Mouse (Mus musculus): ENCODE measurements around the gene Cbx5. TPM values are rescaled to one million over a fixed set of nuclear protein-coding genes. Genes with fewer than 3 reads are reported as not detected.

Cbx5 gene
- polyA plus RNA-seq, 1 experiment from 2014 or later = 120 TPM

- Histone ChIP-seq H3K4me3 (ENCODE audit: low read length) (no peak overlapping the region), H3K9me3 (ENCODE audit: control insufficient read depth, low read length) (no peaks in the 10 kb centered on the region), H3K4me1 (ENCODE audit: control insufficient read depth, insufficient read depth, low read depth, low read length) (no peaks in the 10 kb centered on the region), H3K27ac (ENCODE audit: low read depth, low read length) (no peak overlapping the region), H3K36me3 (ENCODE audit: control insufficient read depth, insufficient read depth, low read length) (peaks cover 17% of the 10 kb centered on the region), H3K27me3 (replicated peaks; ENCODE audit: control insufficient read depth, insufficient read depth, low read length) (no peaks in the 10 kb centered on the region), H3K4me2 (ENCODE audit: low read length) (no peak overlapping the region), H3K9ac (ENCODE audit: low read depth, low read length) (no peak overlapping the region)
- no peak for ATAC-seq
- WGBS = 81% methylated on average over 4 of the region's 4 CpGs
These were observed 41.8 kb downstream of the Cbx5 start for GRCm38 (mm10) chr15:103197785-103198184.

- H3K9me3 ChIP-seq (ENCODE audit: control insufficient read depth, low read length) = no peaks in the 10 kb centered on the region
- H3K9ac ChIP-seq (ENCODE audit: low read depth, low read length) = no peak overlapping the region
- no peaks in the 10 kb centered on the region for H3K27me3 ChIP-seq (replicated peaks; ENCODE audit: control insufficient read depth, insufficient read depth, low read length)
- H3K4me2 ChIP-seq (ENCODE audit: low read length) = no peak overlapping the region
- peaks cover 19% of the 10 kb centered on the region for H3K36me3 ChIP-seq (ENCODE audit: control insufficient read depth, insufficient read depth, low read length)
- H3K4me1 ChIP-seq (ENCODE audit: control insufficient read depth, insufficient read depth, low read depth, low read length) = no peaks in the 10 kb centered on the region
- no peak overlapping the region for H3K4me3 ChIP-seq (ENCODE audit: low read length)
- ATAC-seq = no peak
- WGBS = 84% methylated on average over 1 of the region's 1 CpGs
- no peak overlapping the region for H3K27ac ChIP-seq (ENCODE audit: low read depth, low read length)
These were observed 42.8 kb downstream of the Cbx5 start for GRCm38 (mm10) chr15:103196835-103197234.

- Histone ChIP-seq H3K4me2 (ENCODE audit: low read length) (no peak overlapping the region), H3K4me3 (ENCODE audit: low read length) (no peak overlapping the region), H3K36me3 (ENCODE audit: control insufficient read depth, insufficient read depth, low read length) (peaks cover 12% of the 10 kb centered on the region), H3K27me3 (replicated peaks; ENCODE audit: control insufficient read depth, insufficient read depth, low read length) (no peaks in the 10 kb centered on the region), H3K9ac (ENCODE audit: low read depth, low read length) (no peak overlapping the region), H3K27ac (ENCODE audit: low read depth, low read length) (no peak overlapping the region), H3K4me1 (ENCODE audit: control insufficient read depth, insufficient read depth, low read depth, low read length) (no peaks in the 10 kb centered on the region), H3K9me3 (ENCODE audit: control insufficient read depth, low read length) (no peaks in the 10 kb centered on the region)
- ATAC-seq = no peak
- 84% methylated on average over 2 of the region's 2 CpGs for WGBS
These were observed 46.0 kb downstream of the Cbx5 start for GRCm38 (mm10) chr15:103193606-103194005.

- 58% methylated on average over 10 of the region's 10 CpGs for WGBS
- H3K9ac ChIP-seq (ENCODE audit: low read depth, low read length) = no peak overlapping the region
- no peaks in the 10 kb centered on the region for H3K9me3 ChIP-seq (ENCODE audit: control insufficient read depth, low read length)
- no peak overlapping the region for H3K4me2 ChIP-seq (ENCODE audit: low read length)
- no peaks in the 10 kb centered on the region for H3K4me1 ChIP-seq (ENCODE audit: control insufficient read depth, insufficient read depth, low read depth, low read length)
- no peaks in the 10 kb centered on the region for H3K27me3 ChIP-seq (replicated peaks; ENCODE audit: control insufficient read depth, insufficient read depth, low read length)
- H3K27ac ChIP-seq (ENCODE audit: low read depth, low read length) = no peak overlapping the region
- no peak; the same call in 1 of the 2 replicates for ATAC-seq
- peaks cover 8% of the 10 kb centered on the region; the same call in 1 of the 2 replicates for H3K36me3 ChIP-seq (ENCODE audit: control insufficient read depth, insufficient read depth, low read length)
- no peak overlapping the region for H3K4me3 ChIP-seq (ENCODE audit: low read length)
These were observed 48.8 kb downstream of the Cbx5 start for GRCm38 (mm10) chr15:103190531-103191462.

GRCm38 (mm10) chr15:103190083-103190482 lies 49.5 kb downstream of the Cbx5 start:
- H3K9me3 ChIP-seq (ENCODE audit: control insufficient read depth, low read length) = no peaks in the 10 kb centered on the region
- H3K4me1 ChIP-seq (ENCODE audit: control insufficient read depth, insufficient read depth, low read depth, low read length) = no peaks in the 10 kb centered on the region
- H3K9ac ChIP-seq (ENCODE audit: low read depth, low read length) = no peak overlapping the region
- H3K27me3 ChIP-seq (replicated peaks; ENCODE audit: control insufficient read depth, insufficient read depth, low read length) = no peaks in the 10 kb centered on the region
- no peak overlapping the region for H3K4me2 ChIP-seq (ENCODE audit: low read length)
- WGBS = 71% methylated on average over 7 of the region's 7 CpGs
- no peak for ATAC-seq
- H3K36me3 ChIP-seq (ENCODE audit: control insufficient read depth, insufficient read depth, low read length) = peaks cover 6% of the 10 kb centered on the region; the same call in 1 of the 2 replicates
- no peak overlapping the region for H3K4me3 ChIP-seq (ENCODE audit: low read length)
- H3K27ac ChIP-seq (ENCODE audit: low read depth, low read length) = no peak overlapping the region

- H3K4me2 ChIP-seq (ENCODE audit: low read length) = no peak overlapping the region
- H3K9me3 ChIP-seq (ENCODE audit: control insufficient read depth, low read length) = no peaks in the 10 kb centered on the region
- no peak overlapping the region for H3K9ac ChIP-seq (ENCODE audit: low read depth, low read length)
- WGBS = 76% methylated on average over 6 of the region's 6 CpGs
- H3K4me1 ChIP-seq (ENCODE audit: control insufficient read depth, insufficient read depth, low read depth, low read length) = peaks cover 13% of the 10 kb centered on the region
- H3K27me3 ChIP-seq (replicated peaks; ENCODE audit: control insufficient read depth, insufficient read depth, low read length) = 0 out of 2 replicates have a peak, but pooled peaks cover 3% of the 10 kb centered on the region
- peaks cover 4% of the 10 kb centered on the region; the same call in 1 of the 2 replicates for H3K36me3 ChIP-seq (ENCODE audit: control insufficient read depth, insufficient read depth, low read length)
- no peak overlapping the region for H3K4me3 ChIP-seq (ENCODE audit: low read length)
- H3K27ac ChIP-seq (ENCODE audit: low read depth, low read length) = no peak overlapping the region
- no peak for ATAC-seq
These were observed 51.8 kb downstream of the Cbx5 start for GRCm38 (mm10) chr15:103187803-103188202.

- Histone ChIP-seq H3K27me3 (replicated peaks; ENCODE audit: control insufficient read depth, insufficient read depth, low read length) (peaks cover 6% of the 10 kb centered on the region), H3K9ac (ENCODE audit: low read depth, low read length) (no peak overlapping the region), H3K27ac (ENCODE audit: low read depth, low read length) (no peak overlapping the region), H3K4me1 (ENCODE audit: control insufficient read depth, insufficient read depth, low read depth, low read length) (peaks cover 14% of the 10 kb centered on the region), H3K4me3 (ENCODE audit: low read length) (no peak overlapping the region), H3K36me3 (ENCODE audit: control insufficient read depth, insufficient read depth, low read length) (no peaks in the 10 kb centered on the region), H3K9me3 (ENCODE audit: control insufficient read depth, low read length) (no peaks in the 10 kb centered on the region), H3K4me2 (ENCODE audit: low read length) (no peak overlapping the region)
- peak; percentile 53 for ATAC-seq
- 54% methylated on average over 19 of the region's 19 CpGs for WGBS
These were observed 54.0 kb downstream of the Cbx5 start for GRCm38 (mm10) chr15:103185462-103186198.

- Histone ChIP-seq H3K4me1 (ENCODE audit: control insufficient read depth, insufficient read depth, low read depth, low read length) (peaks cover 14% of the 10 kb centered on the region), H3K27me3 (replicated peaks; ENCODE audit: control insufficient read depth, insufficient read depth, low read length) (peaks cover 20% of the 10 kb centered on the region), H3K4me3 (ENCODE audit: low read length) (peak overlapping the region; percentile 28), H3K9ac (ENCODE audit: low read depth, low read length) (peak overlapping the region; percentile 30), H3K36me3 (ENCODE audit: control insufficient read depth, insufficient read depth, low read length) (no peaks in the 10 kb centered on the region), H3K27ac (ENCODE audit: low read depth, low read length) (no peak overlapping the region), H3K4me2 (ENCODE audit: low read length) (peak overlapping the region; percentile 60), H3K9me3 (ENCODE audit: control insufficient read depth, low read length) (no peaks in the 10 kb centered on the region)
- 11% methylated on average over 25 of the region's 25 CpGs for WGBS
- peak; percentile 44 for ATAC-seq
These were observed 55.7 kb downstream of the Cbx5 start for GRCm38 (mm10) chr15:103183651-103184610.

Measured in hindbrain, embryonic 16.5 days (tissue).